Mouse (Mus musculus): ENCODE data around the gene Cdr2l.

The Cdr2l gene

DNA sequence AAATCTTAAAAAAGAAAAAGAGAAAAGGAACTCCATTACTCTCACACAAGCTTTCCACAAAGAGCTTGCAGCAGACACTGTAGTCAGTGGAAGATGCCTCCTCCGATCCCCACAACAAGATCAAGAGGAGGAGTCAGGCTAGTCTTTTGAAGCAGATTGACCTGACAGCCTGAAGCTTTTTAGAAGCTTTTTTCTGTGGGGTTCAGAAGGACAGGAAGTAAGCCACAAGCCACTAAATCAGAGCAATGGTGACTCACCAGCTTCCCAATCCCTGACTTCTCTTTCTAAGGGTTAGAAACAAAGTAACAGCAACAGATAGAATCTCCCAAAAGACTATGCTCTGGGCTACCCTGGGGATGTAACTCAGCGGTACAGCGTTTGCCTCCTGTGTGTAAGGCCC is 57.6 kb downstream of the Cdr2l start:
- no peak for DNase-seq (ENCODE audit: extremely low read depth, low read depth, low spot score)

DNA sequence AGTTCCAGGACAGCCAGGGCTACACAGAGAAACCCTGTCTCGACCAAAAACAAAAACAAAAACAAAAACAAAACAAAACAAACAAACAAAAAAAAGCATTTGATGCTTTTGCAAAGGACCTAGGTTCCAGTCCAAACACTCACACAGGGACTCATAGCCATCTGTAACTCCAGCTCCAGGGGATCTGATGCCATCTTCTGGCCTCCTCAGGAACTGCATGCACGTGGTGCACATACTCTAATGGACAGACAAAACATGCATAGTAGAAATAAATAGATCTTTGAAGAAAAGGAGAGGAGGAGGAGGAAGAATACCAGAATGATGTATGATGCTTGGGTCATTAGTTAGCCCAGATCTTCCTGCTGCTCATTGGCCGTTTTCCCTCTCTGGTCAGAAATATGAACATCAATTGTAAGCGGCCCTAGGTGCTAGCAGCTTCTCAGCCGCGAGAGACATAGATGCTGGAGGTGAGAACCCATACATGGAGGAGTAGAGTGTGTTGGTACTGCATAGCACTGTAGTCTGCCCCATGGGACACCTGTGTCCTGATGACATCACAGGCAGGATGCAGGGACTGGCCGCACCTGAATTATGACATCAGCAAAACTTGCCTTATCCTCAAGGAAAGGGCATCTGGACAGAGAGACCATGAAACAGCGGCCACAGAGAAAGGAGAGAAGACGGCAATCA is 58.3 kb downstream of the Cdr2l start, which contains the start of gene Trim80:
Trim80 (plus strand) TSS at position 640 of the 690 bp plus-strand sequence.
- no peak for DNase-seq (ENCODE audit: extremely low read depth, low read depth, low spot score)

DNA sequence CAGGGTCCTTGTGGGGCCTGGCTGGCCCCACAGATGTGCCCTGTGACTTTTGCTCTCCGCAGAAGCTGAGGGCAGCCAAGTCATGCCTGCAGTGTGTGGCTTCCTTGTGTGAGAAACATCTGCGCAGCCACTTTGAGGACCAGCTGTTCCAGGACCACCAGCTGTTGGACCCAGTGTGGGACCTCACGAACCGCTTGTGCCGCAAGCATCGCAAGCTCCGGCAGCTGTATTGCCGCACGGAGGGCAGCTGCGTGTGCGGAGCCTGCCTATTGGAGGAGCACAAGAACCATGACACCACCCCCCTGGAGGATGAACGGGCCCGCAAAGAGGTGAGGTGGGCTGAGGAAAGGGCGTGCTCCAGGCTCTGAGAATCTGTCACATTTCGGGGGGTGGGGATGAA is 59.7 kb downstream of the Cdr2l start:
- no peak for DNase-seq (ENCODE audit: extremely low read depth, low read depth, low spot score)

All from fat pad, adult 2 months (tissue).